Mouse (Mus musculus) bone marrow, adult 2 months (tissue): ENCODE results near the gene Ube2c. TPM values are rescaled to one million over a fixed set of nuclear protein-coding genes. Genes with fewer than 3 reads are reported as not detected.

ENCODE experiments used
- H3K27ac ChIP-seq: fragments of 200-500 bp; 2 replicates; pipeline ENCODE4 v1.5.1; 2012; ENCODE audit warnings: low read depth, mild to moderate bottlenecking, control low read depth, inconsistent platforms, low read length; ENCODE audit not compliant: control insufficient read depth, poor library complexity, insufficient read depth
- H3K4me1 ChIP-seq: fragments of 200-500 bp; 2 replicates; pipeline ENCODE4 v1.6.1; 2011; ENCODE audit warnings: low read length; ENCODE audit not compliant: control insufficient read depth, insufficient read depth
- H3K4me3 ChIP-seq: fragments of 200-500 bp; replicated peaks from 2 replicates; pipeline ENCODE3; 2011; ENCODE audit warnings: mild to moderate bottlenecking, low read depth, low read length, control low read depth; ENCODE audit not compliant: control insufficient read depth
- CTCF ChIP-seq: fragments of 200-500 bp; IDR thresholded peaks from 2 replicates; pipeline ENCODE4 v1.5.1; 2011; ENCODE audit warnings: low read length, control low read depth; ENCODE audit not compliant: control insufficient read depth, insufficient read depth
- POLR2A ChIP-seq: fragments of 200-500 bp; IDR thresholded peaks from 2 replicates; pipeline ENCODE4 v1.6.1; 2011; ENCODE audit warnings: low read depth, mild to moderate bottlenecking, control low read depth, low read length, borderline replicate concordance; ENCODE audit not compliant: control insufficient read depth
- WGBS: fragments of 180-500 bp; shearing (Covaris S2); methylation state at CpG from one replicate; pipeline ENCODE4 v1.1.7; 2018; 5-methylcytosine and 5-hydroxymethylcytosine counted together
- polyA plus RNA-seq: library from polyadenylated mRNA; stranded (reverse); fragments of >200 nt; gene quantifications from 2 replicates; pipeline ENCODE4 v1.2.4, GENCODE M21; 2011; ENCODE audit warnings: low replicate concordance; ENCODE audit not compliant: missing spikeins, insufficient read depth, insufficient read length

Ube2c gene
- polyA plus RNA-seq, 1 experiment: 261 TPM

GRCm38 (mm10) chr2:164779481-164780086 is 9.9 kb downstream of the Ube2c start, which contains the start of gene Tnnc2:
Gene Tnnc2 (minus strand): TSS chr2:164779967.
- H3K27ac ChIP-seq: no peak within 1 kb of the TSS
- no peaks in the 10 kb centered on the region for H3K4me1 ChIP-seq
- 82% methylated on average over 8 of the region's 8 CpGs for WGBS
- no peak within 1 kb of the TSS for H3K4me3 ChIP-seq
- TF ChIP-seq POLR2A (no peak), CTCF (no peak)

- no peak overlapping the region for H3K27ac ChIP-seq
- H3K4me1 ChIP-seq: peaks cover 3% of the 10 kb centered on the region
- no peak overlapping the region for H3K4me3 ChIP-seq
- TF ChIP-seq POLR2A: no peak
- TF ChIP-seq CTCF: no peak
- 80% methylated on average over 4 of the region's 4 CpGs for WGBS
These were observed 12.2 kb downstream of the Ube2c start for GRCm38 (mm10) chr2:164781876-164782275.

GRCm38 (mm10) chr2:164783926-164784581 is 14.4 kb downstream of the Ube2c start:
- no peak overlapping the region for H3K27ac ChIP-seq
- TF ChIP-seq POLR2A: no peak
- no peak for TF ChIP-seq CTCF
- H3K4me3 ChIP-seq: no peak overlapping the region
- WGBS: 73% methylated on average over 7 of the region's 7 CpGs
- H3K4me1 ChIP-seq: peaks cover 4% of the 10 kb centered on the region

GRCm38 (mm10) chr2:164784869-164785420 is 15.2 kb downstream of the Ube2c start:
- WGBS: 6% methylated on average over 7 of the region's 7 CpGs
- peaks cover 4% of the 10 kb centered on the region for H3K4me1 ChIP-seq
- H3K27ac ChIP-seq: no peak overlapping the region
- H3K4me3 ChIP-seq: no peak overlapping the region
- TF ChIP-seq CTCF (no peak), POLR2A (no peak)

DNA sequence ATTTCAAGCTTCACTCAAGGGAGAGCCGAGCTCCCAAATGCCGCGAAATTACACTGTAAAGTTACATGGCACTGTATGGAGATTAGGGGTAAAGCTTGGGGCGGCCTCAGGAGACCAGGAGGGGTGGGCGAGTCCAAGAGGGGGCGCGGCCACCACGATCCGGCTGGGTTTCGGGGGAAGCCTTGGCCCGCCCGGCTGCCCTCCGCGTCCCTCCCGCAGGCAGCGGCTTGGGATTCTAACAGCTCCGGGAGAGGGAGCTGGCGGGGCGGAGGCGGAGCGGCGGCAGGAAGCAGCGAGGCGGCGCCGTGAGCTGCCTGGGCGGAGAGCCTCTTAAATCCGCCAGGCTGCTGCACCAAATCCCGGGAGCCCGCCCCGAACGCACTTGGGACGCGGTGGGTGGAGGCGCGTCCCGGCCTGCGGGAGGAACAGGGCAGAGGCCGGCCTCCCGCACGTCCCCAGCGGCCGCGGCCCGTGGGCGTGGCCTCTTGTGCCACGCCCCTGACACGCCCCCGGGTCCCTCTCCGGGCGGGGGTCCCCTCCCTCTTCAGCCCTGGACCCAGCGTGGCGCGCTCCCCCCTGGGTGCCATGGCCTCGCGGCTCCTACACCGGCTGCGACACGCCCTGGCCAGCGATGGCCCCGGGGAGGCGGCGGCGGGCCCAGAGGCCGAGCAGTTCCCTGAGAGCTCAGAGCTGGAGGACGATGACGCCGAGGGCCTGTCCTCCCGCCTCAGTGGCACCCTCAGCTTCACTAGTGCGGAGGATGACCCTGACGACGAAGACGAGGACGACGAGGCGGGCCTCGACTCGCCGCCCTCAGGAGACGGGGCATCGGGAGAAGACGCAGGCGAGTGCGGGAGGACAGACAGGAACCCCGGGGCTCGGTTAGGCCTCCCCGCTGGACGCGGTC is 16.0 kb downstream of the Ube2c start, which contains the start of gene Snx21:
Snx21 (plus strand) TSS at position 343 of the 907 bp plus-strand sequence.
- Histone ChIP-seq H3K27ac (peak within 1 kb of the TSS; percentile 56), H3K4me3 (peak within 1 kb of the TSS; percentile 72), H3K4me1 (peaks cover 4% of the 10 kb centered on the region)
- TF ChIP-seq POLR2A (peak; percentile 15; the same call in 1 of the 2 replicates), CTCF (no peak)
- under 1% methylated on average over 88 of the region's 89 CpGs for WGBS

DNA sequence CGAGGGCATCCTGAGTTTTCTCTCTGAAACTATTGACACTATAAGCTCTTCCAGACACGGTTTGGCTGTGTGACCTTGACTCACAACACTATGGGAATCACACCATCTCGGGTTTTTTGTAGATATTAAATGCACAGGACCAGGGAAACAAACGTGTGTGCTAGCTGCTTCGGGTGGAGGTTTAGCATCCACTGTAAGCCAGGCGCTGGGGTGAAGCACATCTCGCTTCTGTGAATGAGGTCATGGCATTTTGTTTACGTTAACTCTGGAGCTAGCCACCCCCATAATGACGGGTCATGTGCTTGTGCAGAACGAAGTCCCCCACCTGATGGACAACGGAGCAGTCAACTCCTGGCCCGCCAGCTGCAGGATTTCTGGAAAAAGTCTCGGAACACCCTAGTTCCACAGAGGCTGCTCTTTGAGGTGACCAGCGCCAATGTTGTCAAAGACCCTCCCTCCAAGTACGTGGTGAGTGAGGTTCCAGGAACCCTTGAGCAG is 16.7 kb downstream of the Ube2c start:
- 22% methylated on average over 15 of the region's 15 CpGs for WGBS
- Histone ChIP-seq H3K4me3 (peak overlapping the region; percentile 72), H3K4me1 (peaks cover 4% of the 10 kb centered on the region), H3K27ac (peak overlapping the region; percentile 56)
- TF ChIP-seq CTCF (no peak), POLR2A (no peak)

- Histone ChIP-seq H3K27ac (no peak overlapping the region), H3K4me1 (peaks cover 4% of the 10 kb centered on the region), H3K4me3 (no peak overlapping the region)
- WGBS: 26% methylated on average over 3 of the region's 3 CpGs
- TF ChIP-seq POLR2A: no peak
- TF ChIP-seq CTCF: no peak
These were observed 17.3 kb downstream of the Ube2c start for GRCm38 (mm10) chr2:164787032-164787431.
